Mouse (Mus musculus) layer of hippocampus, postnatal 36 days (tissue): Measurements from ENCODE around the gene Gm15130. TPM values are rescaled to one million over a fixed set of nuclear protein-coding genes. Genes with fewer than 3 reads are reported as not detected.

Experiments
- DNase-seq, 2 experiments: peaks; one replicate each; pipeline ENCODE4 v3.0.0; 2022
- total RNA-seq, 2 experiments: library from RNA; stranded (reverse); gene quantifications; 2 replicates each; pipeline ENCODE4 v1.2.3; 2021

Gene Gm15130
- not detected for total RNA-seq

DNA sequence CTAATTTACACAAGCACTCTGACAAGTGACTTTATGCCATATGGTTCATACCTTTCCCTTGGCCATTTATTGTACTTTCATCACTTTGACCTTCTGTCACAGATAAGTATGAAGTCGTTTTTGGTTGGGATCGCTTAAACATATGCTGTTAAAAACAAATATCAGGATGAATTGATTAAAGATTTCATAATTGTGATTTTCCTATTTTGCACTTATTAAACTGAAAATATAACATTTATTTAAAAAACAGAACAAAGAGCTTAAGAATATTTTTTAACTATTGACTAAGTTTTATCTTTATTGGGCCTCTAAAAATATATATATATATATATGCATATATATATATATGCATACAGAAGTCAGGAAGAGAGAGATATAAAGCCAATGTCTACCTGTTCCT, at the start of gene Gm15130:
Gm15130 (minus strand) TSS at position 101 of the 400 bp plus-strand sequence.
- DNase-seq: no peak

DNA sequence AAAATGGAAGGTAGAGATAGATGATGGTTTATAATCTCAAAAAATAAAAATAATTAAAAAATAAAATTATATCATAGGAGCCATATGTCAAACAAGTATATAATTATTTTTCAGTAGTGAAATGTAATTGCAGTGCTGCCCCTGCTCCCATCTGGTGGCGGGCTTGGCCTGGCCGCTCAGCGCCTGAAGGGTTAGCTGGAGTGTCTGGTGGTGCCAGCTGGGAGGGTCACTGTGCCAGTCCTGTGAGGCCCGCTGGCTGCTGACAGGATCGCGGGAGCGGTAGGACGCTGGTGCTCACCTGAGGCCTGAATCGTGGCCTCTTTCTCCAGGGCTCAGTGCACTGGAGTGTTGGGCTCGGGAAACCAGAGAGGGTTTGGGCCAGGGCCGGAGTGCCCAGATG, 29.3 kb upstream of the Gm15130 start:
- no peak for DNase-seq

DNA sequence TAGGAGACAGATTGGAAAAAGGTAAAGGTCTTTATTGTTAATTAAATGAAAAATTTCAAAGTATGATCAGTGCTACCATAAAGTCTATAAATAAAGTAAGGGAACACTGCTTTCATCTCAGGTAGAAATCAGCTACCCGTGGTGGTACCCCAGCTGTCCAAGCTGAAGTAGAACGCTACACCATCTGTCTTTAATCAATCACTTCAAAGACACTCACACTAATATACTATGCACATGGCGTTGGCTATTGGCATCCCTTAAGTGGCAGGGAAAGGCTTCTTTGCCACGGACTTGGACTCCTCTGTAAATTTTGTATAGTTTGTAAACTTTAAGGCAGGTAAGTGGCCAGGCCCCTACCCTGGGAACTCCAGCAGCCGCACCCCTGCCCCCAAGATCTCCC, 17.0 kb downstream of the Gm15130 start:
- no peak for DNase-seq

DNA sequence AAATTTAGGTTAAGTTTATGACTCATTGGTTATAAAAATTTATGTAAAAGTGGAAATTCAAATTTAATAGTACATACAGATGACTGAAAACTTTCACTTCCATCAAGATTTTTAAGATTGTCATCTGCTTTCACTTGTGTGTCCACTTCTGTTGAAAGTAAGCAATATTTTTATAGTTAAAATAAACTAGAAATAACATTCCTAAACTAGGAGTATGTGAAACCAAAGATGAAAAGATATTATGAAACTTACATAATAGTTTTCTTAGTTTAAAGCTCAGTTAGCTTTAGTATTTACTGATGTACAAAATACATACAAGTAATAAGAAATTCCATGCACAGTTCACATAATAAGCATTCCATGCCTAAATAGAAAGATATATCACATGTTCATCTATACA, 46.9 kb downstream of the Gm15130 start, which contains the start of gene Gm13941:
Gm13941 (minus strand) TSS at position 101 of the 400 bp plus-strand sequence.
- no peak for DNase-seq

Other genes starting within 250 kb of the Gm15130 start
- gene Ano3, start 202.0 kb downstream of the Gm15130 start, total RNA-seq: 10 to 100 TPM; 77.7 to 79.6 TPM
- gene Gm13941, start 47.0 kb downstream of the Gm15130 start, total RNA-seq: not detected
- gene 4930430A15Rik, start 76.7 kb upstream of the Gm15130 start, total RNA-seq: not detected
- not detected for gene Olfr1275, start 82.3 kb upstream of the Gm15130 start, total RNA-seq
- not detected for gene Olfr1276, start 101.6 kb upstream of the Gm15130 start, total RNA-seq
- not detected for gene Olfr1277, start 121.2 kb upstream of the Gm15130 start, total RNA-seq
- gene Olfr1278, start 137.2 kb upstream of the Gm15130 start, total RNA-seq: not detected
- not detected for gene Olfr1279, start 147.7 kb upstream of the Gm15130 start, total RNA-seq
- not detected for gene Olfr1280, start 161.1 kb upstream of the Gm15130 start, total RNA-seq
- not detected for gene Olfr1281, start 173.6 kb upstream of the Gm15130 start, total RNA-seq
- not detected for gene Olfr1282, start 183.1 kb upstream of the Gm15130 start, total RNA-seq
- gene Olfr1283, start 213.9 kb upstream of the Gm15130 start, total RNA-seq: not detected
- gene Olfr1284, start 222.6 kb upstream of the Gm15130 start, total RNA-seq: not detected